Mouse (Mus musculus) adrenal gland, adult 18-20 months (tissue): ENCODE measurements around the gene Sumo1. TPM values are rescaled to one million over a fixed set of nuclear protein-coding genes. Genes with fewer than 3 reads are reported as not detected.

Experiments
- DNase-seq, 2 experiments: peaks; one replicate each; pipeline ENCODE4 v3.0.0; 2021 to 2022; ENCODE audit warnings: low spot score in 2 of 2
- total RNA-seq, 2 experiments: library from RNA; stranded (reverse); gene quantifications; 1 replicate in 1 of 2; 2 replicates in 1 of 2; pipeline ENCODE4 v1.2.3; 2021

The Sumo1 gene
- total RNA-seq, 2 experiments from 2014 or later: 114 to 143 TPM

GRCm38 (mm10) chr1:59595609-59596008, 75.0 kb downstream of the Sumo1 start:
- no peak for DNase-seq

- no peak for DNase-seq
Observed at GRCm38 (mm10) chr1:59594586-59595266, 75.9 kb downstream of the Sumo1 start.

GRCm38 (mm10) chr1:59593622-59594035, 77.0 kb downstream of the Sumo1 start:
- DNase-seq: no peak

DNA sequence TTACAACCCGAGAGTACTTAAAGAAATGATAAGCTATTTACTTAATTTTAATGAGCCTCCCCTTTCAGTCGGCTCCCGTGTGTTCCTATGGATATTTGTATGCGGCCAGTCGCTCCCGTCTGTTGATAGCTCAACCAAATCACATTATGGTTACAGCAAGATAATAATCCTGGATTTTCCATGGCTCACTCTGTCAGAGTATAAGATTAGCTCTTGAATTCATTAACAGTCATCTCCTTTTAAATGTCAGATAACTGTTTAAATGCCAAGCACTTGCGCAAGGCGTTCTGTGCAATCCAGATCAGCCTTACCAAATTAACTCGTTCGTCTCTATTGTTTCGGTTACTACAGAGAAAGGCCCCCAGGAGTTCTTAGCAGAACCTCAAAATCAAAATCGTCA, 77.8 kb downstream of the Sumo1 start:
- DNase-seq: peak in 1 of 2 experiments; percentile 14

GRCm38 (mm10) chr1:59592359-59592758, 78.3 kb downstream of the Sumo1 start:
- DNase-seq: no peak

DNA sequence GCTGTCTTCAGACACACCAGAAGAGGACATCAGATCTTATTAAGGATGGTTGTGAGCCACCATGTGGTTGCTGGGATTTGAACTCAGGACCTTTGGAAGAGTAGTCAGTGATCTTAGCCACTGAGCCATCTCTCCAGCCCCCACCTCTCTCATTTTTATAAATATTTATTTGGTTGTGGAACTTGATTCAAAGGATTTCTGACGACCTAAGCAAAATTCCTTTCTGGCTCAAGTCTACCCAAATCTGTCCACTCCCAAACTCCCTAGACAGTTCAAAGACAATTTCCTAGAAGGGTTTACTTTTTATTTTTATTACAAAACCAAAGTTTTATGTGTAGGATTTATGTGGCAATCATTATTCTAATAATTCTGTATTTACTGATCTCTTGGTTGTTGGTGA, 81.4 kb downstream of the Sumo1 start:
- no peak for DNase-seq

DNA sequence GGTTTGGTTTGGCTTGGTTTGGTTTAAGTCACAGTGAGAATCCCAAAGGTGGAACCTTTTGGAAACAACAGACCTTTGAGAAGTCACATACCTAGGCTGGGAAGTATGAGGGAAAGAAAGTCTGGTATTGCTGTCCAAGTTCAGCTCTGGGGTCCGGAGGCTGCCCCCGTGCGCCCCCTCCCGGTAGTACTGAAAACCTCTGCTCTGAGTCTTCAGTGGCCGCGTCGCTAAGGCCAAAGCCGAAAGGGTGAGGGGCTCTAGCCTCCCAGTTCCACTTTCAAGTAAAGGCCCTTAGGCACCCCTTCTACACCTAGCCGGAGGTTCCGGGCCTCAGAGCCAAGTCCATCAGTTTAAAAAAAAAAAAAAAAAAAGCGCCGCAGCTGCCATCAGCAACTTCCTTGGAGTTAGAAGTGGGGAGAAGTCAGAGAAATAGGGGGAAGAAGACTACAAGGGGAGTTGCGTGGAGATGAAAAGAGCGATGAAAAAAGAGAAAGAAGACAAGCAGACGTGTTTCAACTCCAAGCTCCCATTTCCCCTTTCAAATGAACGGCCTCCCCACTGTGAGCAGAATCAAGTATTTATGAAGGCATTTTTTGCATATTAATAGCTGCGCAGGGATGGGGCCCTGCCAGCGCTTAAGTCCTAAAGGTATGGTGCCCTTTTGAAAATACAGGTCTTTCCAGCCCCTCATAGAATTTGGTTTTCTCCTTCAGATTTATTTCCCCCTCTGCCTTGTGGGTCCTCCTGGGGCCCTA, 85.8 kb downstream of the Sumo1 start:
- DNase-seq: peak; percentile 72 to 80

DNA sequence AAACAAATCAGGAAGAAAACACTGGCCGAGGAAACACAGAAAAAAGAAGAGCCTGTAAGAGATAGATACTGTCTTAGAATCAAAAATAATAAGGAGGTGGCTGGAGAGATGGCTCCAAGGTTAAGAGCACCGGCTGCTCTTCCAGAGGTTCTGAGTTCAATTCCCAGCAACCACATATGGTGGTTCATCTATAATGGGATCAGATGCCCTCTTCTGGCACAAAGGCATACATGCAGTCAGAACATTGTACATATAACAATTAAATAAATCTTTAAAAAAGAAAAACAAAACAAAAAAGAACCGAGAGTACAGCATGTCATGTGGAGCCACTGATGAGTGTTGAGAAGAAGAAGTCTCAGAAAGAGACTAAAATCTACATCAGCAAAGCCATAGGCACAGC, 89.8 kb downstream of the Sumo1 start:
- no peak for DNase-seq

- DNase-seq: no peak
Observed at GRCm38 (mm10) chr1:59580131-59580751, 90.4 kb downstream of the Sumo1 start.

GRCm38 (mm10) chr1:59579327-59579726, 91.3 kb downstream of the Sumo1 start:
- DNase-seq: no peak

DNA sequence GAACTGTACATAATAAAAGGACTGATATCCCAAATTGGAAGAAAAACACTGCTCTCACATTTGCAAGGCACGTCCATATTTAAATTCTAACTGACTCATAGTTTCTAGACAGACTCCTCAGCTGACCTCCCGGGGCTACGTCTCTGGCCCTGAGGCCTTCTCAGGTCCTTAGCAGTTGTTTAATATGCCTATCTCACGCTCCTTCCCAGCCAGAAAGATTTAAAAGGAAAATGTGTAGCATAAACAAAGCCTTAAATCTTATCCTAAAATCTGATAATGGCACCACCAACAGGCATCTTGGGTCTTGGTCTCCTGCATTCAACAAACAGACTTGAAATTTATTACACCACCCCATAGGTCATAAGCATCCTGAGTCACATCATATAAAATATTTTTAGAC, 91.9 kb downstream of the Sumo1 start:
- DNase-seq: no peak

- no peak for DNase-seq
Observed at GRCm38 (mm10) chr1:59574262-59575187, 96.1 kb downstream of the Sumo1 start.

DNA sequence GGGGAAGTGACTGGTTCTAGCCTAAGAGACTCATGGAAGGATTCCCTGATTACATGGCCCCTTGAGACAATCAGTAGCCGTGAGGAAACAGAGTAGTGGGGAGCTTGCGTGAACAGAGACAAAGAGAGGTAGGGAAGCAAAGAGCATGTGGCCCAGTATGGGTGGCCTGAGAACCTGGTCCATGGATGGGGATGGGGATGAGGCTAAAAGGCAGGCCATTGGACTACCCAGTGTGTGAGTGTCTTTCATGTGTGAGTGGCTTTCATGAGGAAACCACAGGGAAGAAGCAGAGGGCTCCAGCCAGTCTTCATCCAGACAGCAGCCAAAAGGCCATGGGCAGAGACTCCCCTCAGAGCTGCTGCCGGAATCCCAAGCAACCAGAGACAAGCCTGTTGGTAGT, 96.8 kb downstream of the Sumo1 start:
- no peak for DNase-seq

- no peak for DNase-seq
Observed at GRCm38 (mm10) chr1:59571502-59571901, 99.1 kb downstream of the Sumo1 start.

- DNase-seq: no peak
Observed at GRCm38 (mm10) chr1:59570767-59571166, 99.9 kb downstream of the Sumo1 start.

- DNase-seq: no peak
Observed at GRCm38 (mm10) chr1:59569301-59569700, 101.3 kb downstream of the Sumo1 start.

- DNase-seq: no peak
Observed at GRCm38 (mm10) chr1:59568283-59568682, 102.4 kb downstream of the Sumo1 start.

- no peak for DNase-seq
Observed at GRCm38 (mm10) chr1:59567521-59567920, 103.1 kb downstream of the Sumo1 start.

DNA sequence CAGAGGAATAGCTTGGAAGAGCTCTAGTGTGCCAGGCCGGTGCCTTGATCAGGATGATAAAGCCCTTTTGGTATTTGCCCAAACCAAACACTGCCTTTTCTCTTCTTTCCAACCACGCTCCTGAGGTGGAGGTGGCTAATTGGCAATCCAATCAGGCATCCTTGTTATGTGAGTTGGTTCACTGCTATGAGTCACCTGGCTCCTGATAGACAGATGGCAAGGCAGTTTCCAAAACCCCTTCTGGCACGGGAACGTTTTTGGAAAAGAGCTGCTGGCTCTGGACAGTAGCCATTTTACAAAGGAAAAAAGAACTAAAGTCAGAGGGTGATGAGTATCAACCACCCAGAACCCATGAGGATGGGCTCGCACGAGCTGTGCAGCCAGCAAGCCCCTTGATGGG, 103.7 kb downstream of the Sumo1 start:
- no peak for DNase-seq

- DNase-seq: no peak
Observed at GRCm38 (mm10) chr1:59566281-59566680, 104.4 kb downstream of the Sumo1 start.

- DNase-seq: no peak
Observed at GRCm38 (mm10) chr1:59565804-59566203, 104.8 kb downstream of the Sumo1 start.
